Mouse (Mus musculus) forelimb bud, embryonic 11.5 days (tissue): ENCODE measurements around the gene Calm1.

Experiments
- DNase-seq: peaks from one replicate; pipeline ENCODE4 v3.0.0-alpha.2; 2012; ENCODE audit warnings: low read depth, low spot score

The Calm1 gene

DNA sequence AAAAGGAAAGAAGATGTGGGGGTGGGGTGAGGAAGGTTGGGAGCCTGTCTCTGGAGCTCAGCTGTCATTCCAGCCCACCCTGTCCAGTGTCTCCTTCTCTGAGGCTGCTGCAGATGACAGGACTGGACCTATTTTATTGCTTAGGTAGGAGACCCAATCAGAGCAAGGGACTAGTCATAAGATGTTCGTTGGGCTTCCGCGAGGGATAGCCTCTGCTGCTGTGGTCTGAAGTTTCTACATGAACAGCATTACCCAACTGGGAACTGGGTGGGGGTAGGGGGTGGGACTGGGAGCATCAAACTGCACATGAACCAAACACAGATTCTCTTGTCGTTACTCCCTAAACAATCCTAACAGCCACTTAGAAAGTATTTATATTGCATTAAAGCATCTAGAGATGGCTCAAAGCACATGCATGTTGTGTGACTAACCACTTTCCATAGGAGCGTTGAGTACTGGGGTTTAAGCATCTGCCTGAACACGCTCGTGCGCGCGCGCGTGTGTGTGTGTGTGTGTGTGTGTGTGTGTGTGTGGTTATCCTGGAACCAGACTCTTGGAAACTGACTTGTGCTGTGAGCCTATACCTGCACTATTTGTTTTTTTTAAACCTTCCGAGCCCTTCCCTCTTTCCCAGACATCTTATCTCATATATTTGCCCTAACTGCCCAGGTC, 23.2 kb downstream of the Calm1 start:
- no peak for DNase-seq

DNA sequence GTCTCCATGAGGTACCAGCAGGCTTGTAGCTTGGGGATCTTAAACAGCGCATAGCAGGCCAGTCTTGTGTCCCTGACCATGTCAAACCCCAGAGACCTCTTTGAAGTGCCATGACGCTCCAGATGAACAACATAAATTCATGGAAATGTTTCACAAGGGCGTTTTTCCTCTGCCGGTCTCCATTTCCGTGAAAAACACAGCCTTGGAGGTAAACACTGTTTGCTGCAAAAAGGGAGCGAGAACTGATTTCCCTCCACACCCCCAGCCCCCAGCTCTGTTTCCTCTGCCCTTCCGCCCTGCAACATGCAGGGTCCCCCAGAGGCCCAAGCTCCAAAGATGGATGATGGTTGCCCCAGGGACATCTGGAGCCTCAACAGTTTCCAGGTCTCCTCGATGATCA, 24.3 kb downstream of the Calm1 start:
- no peak for DNase-seq

DNA sequence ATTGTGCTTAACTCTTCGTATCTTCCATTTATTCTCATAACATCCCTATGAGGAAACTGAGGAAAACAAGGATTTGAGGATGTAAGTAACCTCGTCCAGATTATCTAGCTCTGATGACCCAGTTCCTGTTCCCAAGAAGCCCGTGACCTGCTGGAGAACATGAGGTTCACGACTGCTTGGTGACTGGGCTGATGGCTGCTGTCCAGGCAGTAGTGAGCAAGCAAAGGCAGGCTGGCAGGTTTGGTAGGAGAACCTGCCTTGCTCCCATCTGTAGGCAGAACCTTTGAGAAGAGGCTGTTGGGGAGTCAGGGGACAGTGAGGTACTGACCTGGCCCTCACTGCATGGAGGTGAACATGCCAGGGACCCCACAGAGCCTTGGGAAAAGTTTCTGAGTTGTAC, 26.0 kb downstream of the Calm1 start:
- no peak for DNase-seq

DNA sequence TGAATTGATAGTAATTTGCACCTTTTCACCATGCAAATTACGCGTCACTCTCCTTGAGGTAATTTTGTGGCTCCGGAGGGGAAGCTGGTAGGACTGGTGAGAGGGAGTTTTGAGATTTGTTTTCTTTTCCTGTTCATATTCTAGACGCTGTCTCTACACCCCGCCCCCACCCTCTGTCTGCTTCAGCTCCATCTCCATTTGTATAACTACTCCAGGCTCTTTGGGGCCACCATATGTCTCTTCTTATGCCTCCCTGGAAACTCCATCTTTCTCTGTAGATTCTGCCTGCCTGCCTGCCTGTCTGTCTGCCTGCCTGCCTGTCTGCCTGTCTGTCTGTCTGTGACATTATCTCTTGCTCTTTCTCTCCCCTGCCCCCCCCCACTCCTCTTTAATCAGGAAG, 26.8 kb downstream of the Calm1 start:
- DNase-seq: no peak

DNA sequence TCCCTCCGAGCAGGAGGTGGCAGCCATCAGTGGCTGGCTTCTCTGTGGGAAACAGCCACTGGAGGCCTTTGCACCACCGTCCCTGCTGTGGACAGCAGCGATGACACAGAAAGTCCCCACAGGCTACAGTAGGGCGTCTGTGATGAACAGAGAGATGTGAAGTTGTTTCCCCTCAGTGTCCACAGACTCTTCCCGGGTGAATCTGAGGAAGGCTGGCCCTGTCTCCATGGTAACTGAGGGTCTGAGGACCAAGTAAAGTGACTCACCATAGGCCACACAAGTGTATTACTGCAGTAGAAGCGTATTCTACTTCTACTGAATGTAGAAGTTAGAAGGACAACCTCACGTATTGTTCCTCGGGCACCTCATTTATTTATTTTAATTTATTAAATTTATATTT, 27.4 kb downstream of the Calm1 start:
- DNase-seq: no peak

DNA sequence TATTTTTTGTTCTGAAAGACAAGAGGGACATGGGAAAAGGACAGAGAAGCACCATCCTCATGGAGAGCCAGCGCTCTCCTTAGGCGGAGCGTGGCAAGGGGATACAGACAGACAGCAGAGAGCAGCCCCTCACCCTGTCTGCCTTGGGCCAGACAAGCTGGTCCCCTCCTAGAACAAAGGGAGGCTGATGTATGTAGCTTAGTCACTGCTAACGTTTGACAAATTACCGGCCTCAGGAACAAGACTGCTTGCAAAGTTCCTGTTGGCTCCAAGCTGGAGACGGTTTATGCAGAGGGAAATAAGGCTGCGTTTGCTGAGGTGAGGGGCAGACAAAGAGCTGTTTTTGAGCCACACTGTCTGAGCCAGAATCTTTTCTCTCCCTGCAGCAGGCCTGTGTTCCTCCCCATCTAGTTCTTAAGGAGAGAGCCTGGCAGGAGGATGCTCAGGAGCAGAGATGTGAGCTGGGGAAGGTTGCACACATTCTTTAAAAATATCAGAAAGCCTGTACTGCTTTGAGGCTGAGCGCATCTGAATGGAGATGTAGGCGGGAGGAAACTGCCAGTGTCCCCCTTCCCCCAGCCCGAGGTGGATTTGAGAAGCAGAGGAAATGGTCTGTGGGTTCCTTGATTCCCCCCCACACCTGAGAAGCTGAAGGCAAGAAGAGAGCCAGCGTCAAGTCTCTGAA, 28.9 kb downstream of the Calm1 start:
- no peak for DNase-seq

DNA sequence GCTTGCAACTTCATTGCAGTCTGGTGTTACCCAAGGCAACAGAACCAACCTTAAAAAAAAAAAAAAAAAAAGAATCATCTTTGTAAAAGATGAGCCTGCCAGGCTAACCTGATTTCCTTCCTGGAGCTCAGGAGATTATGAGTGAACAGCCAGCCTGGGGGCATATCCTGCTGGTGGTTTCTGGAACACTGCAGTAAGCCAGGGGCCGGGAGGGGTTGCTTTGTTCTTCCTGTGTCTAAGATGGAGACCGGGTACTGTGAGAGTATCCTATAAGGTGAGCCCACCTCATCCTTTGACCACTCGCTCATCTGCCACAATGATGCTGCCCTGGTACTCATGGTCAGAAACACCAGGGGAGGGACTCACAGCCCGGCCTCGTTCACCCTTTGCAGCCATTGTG, 35.0 kb downstream of the Calm1 start:
- DNase-seq: no peak

DNA sequence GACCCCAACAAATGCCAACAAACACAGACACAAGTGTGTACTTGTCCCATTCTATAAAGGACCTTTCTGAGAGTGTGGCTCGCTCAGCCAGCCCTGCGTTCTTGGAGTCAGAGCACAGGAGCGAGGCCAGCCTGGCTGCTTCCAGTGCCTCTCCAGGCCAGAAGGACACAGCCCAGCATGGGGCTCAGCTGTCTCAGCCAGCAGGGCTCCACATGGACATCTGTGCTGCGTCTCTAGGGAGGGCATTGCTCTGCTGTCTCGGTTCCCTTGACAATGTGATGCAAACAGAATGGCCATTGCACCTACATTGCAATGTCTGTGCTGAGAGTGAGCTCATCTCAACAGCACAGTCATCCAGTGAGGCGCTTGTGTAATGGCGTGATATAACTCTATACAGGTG, 35.7 kb downstream of the Calm1 start:
- DNase-seq: no peak

DNA sequence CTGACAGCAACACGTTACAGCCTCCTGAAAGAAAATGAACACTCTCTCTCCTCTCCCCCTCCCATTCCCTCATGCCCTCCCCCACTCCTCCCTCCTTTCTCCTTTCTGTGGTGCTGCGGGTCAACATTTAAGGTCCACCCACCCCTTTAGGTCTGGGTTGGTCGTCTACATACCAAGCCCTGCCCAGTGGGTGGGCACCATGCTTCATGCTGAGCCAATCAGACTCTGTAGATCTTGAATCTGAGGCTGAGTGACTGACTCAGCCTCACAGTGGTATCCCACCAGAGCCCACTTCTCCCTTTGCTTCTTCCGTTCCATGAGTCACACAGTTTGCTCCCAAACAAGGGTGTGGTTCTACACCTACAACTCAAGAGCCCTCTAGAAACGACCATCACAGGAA, 36.2 kb downstream of the Calm1 start:
- no peak for DNase-seq

DNA sequence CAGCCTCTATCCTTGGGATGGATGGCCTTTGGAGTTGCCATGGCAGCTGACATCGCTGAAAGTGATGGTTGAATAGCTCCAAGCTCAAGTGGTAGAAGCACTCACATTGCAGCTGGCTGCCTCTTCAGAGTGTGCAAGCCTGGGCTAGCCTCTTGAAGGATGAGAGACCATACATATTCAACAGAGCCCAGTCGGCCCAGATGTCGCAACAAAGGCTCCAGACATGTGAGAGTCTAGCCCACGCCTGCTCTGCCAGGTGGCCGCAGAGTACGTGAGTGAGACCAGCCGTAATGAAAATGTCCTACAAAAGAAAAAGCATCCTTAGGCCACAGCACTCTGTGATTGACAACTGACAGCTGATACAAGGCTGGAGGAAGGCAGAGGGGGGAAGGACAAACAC, 40.2 kb downstream of the Calm1 start:
- no peak for DNase-seq

DNA sequence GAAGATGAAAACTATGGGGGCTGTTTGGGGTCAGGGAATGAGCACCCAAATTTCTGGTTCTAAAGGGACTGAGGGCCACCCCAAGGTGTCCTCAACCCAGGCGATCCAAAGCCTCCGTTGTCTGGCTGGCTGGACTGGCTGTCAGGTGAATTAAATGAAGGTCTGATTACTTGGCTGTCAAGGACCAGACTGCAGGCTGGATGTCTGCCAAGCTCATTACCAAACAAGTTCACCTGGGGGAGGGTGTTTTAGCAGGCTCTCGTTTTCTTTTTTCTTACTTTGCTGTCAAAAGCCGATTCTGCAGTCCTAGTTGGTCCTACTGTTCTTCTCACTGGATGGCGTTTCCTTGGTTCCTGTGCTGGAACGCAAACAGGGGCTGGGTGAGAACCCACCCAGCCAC, 40.6 kb downstream of the Calm1 start:
- DNase-seq: no peak

DNA sequence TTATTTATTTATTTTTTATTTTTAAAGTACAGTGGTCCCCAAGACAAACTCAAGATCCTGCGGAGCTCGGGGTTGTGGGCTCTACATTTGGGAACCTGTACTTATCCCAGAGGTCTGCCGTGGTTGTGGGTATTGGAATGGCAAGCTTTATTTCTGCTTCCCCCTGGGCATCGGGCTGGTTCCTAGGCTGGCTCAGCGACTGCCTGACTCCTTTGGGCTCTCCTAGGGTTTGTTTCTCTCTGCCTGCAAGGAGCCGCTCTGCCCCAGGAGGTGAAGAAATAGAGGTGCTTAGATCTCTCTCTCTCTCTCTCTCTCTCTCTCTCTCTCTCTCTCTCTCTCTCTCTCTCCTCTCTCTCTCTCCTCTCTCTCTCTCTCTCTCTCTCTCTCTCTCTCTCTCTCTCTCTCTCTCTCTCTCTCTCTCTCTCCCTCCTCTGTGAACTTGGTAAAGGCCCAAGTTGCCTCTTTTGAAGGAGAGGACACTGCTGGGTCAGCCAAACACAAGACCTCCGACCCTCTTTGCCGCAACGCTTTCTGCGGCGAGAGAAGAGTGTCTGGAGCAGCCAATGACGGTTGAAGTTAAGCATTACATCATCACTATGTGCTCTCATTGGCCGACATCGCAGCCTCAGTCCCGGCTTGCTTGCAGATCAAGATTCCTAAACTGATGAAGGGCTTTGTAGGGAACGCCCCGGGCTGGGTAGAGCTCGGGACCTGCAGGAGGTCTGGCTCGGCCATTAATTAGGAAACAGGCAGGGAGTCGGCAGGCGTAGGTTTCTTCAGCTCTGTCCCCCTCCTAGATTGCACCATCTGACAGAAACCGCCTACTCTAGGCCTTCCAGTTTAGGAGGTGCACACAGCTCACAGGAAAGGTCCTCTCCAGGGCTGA, 42.9 kb downstream of the Calm1 start:
- peak; percentile 84 for DNase-seq

DNA sequence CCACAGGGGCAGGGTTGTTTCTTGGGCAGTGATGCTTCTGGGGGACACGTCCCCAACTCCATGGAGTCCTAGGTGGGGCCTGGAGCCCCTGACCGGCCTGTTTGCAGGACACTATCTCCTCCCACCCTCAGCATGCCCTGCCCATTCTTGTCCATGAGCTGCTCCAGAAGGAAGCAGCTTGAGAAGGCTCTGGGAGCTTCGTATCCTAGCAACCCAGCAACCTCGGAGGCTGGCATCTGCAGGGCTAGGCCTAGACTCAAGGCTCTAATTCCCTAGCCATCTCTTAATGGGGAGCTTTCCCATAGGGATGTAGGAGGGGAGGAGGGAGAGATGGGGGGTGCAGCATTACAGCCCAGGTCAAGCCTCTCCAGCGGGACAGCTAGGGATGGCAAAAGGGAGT, 45.3 kb downstream of the Calm1 start:
- DNase-seq: no peak

DNA sequence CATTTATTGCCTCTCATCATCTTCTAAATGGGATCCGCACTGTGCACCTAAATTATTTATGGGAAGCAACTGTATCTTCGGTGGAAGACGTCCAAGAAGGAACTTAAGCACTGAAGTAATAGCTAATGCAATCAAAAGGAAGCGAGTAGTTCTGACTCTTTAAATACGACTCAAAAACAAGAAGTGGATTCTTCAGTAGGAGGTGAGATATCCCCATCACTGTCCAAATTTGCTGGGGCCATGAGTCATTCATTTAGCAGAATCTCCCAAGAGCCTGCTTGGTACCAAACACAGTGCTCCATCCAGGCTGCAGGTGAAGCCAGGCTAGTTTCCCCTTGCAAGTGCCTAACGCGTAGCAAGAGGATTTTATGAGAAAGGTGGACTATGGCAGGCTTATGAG, 49.9 kb downstream of the Calm1 start:
- DNase-seq: no peak

DNA sequence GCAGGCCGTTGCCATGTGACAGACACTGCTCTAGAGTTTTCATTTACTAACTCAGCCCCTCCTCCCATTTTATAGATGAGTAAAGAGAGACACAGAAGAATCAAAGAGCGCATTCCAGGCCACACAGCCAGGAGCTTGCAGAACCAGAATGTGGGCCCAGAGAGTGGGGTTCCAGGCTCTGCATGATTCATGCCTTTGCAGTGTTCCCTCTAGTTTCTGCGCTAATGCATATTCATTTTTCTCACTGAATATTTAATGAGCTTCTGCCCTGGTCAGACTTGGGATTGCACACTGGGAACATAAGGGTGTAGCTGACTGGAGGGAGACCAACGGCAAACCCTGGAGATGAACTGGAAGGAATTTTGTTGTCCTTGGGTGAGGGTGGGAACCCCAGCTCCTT, 55.2 kb downstream of the Calm1 start:
- DNase-seq: no peak

DNA sequence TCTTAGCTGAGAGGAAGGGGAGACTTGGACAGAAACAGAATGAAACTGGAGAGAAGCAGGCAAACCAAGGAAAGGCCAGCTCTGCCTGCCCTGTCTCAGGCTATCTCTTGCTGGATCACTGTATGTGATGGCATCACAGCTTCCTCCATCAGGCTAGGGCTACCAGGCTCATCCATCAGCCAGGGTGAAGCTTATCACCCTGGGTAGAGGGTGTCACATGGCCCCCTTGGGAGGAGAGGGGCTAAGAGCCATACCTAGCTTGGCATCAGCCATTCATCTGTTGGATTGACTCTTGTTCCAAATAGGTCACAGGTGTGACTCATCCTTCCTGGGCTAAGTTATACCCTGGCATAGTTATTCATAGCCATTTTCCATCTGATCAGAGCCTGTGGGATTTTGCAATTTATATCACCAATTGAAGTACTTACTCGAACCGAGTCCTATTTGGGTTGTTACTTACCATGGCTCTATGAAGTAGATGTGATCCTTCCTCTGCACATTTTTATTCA, 56.3 kb downstream of the Calm1 start:
- DNase-seq: no peak

DNA sequence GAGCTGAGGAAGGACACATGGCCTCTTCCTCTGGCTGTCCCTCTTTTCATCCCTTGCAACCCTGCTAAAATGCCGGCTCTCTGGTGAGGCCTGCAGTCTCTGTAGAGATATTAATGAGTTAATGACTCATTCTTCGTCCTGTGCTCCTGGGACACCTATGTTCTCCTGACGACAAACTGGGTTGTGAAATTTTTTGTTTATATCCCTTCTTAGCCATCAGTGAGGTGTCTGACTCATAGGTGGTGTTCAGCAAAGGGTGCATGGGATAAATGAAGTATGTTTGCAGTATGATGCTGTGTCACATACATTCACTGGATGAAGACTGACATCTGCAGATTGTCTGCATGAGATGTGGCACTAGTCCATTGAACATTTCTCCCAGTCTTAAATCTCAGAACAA, 58.5 kb downstream of the Calm1 start:
- DNase-seq: no peak
